ENCODE assay signal across 9 mouse cellular contexts in the genomic region with DNA sequence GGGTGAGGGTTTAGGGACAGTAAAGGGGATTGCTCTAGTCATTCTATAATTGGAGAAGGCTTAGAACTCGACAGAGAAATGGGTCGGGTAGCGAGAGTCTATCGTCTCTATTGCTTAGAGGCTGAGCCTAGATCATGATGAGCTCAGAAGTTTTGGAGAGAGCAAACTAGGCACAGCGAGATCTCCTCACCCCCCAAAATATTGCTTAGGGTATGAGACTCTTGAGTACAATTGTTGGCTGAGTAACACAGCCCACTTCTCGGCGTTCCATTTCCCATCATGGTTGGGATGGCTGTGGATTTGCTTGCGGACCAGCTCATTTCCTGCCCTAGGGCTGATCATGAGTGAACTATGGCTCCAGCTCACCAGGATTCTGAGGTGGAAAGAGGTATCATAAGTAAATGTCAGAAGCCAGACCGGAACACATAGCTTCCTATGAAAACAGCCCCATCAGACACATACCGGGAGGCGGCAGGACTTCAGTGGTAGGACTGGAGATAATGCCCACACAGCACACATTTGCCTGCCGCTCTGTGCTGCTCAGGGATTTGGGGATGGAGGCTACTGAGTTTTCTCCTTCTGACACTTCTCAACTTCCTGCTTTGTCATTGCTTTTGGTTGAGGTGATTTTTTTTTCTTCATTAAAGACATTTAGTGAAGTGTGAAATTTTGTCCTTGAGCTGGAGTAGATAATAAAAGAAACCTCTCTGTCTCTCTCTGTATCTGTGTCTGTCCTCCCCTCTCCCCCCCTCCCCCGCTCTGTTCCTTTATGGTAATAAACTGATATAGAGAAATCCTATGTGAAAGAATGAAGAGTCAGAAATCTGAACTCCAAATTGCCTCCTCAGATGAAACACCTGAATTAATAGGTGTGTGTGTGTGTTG. TPM values are rescaled to one million over a fixed set of nuclear protein-coding genes. Genes with fewer than 3 reads are reported as not detected.
DNase-seq lines count a peak whose midpoint lies in the region; ATAC-seq and TF ChIP-seq lines count a peak whose summit lies in the region.
"Had no signal": no experiment of that assay in that cellular context is flagged by ENCODE, and none has a peak within 500 bp of the region (broad histone marks: within the 10 kb centered on the region; RNA-seq: fewer than 3 reads in every experiment).

No protein-coding gene starts in this region.

- H3K4me1 ChIP-seq in heart, adult 2 months (ENCODE audit: control insufficient read depth, insufficient read depth, low read length): peaks cover 4% of the 10 kb centered on the region
- peaks cover 13% of the 10 kb centered on the region for H3K4me1 ChIP-seq in embryonic facial prominence, embryonic 15.5 days
- peaks cover 19% of the 10 kb centered on the region for H3K4me1 ChIP-seq in limb, embryonic 10.5 days
- H3K4me1 ChIP-seq in neural tube, embryonic 14.5 days (ENCODE audit: control insufficient read depth, insufficient read depth, low read length): peaks cover 12% of the 10 kb centered on the region

- no peaks in the 10 kb centered on the region for H3K27me3 ChIP-seq in heart, adult 2 months (ENCODE audit: control insufficient read depth, insufficient read depth, low read length)
- no peaks in the 10 kb centered on the region for H3K27me3 ChIP-seq in C2C12 (ENCODE audit: control insufficient read depth, insufficient read depth, insufficient read length)
- peaks cover 8% of the 10 kb centered on the region; the same call in 1 of the 2 replicates for H3K27me3 ChIP-seq in embryonic facial prominence, embryonic 15.5 days
- peaks cover 41% of the 10 kb centered on the region for H3K27me3 ChIP-seq in limb, embryonic 10.5 days (ENCODE audit: low read depth, poor library complexity, severe bottlenecking)
- H3K27me3 ChIP-seq in neural tube, embryonic 14.5 days (ENCODE audit: control insufficient read depth, insufficient read depth, low read length): no peaks in the 10 kb centered on the region

- no peak for DNase-seq in heart, adult 2 months
- no peak for DNase-seq in heart, adult 9 months (ENCODE audit: low spot score in 2 of 2)
- no peak for DNase-seq in limb, embryonic 10.5 days (ENCODE audit: low spot score)
- no peak for DNase-seq in right cerebral cortex, postnatal 4 days
- no peak for DNase-seq in right cerebral cortex, postnatal 14 days

- H3K79me3 ChIP-seq in C2C12 (ENCODE audit: low read depth): peaks cover 28% of the 10 kb centered on the region

- no peak for TF ChIP-seq EP300 in heart, adult 2 months (IDR thresholded peaks at IDR 0.05; ENCODE audit: insufficient read depth, low read depth, low read length)

- H3K9me3 ChIP-seq in embryonic facial prominence, embryonic 15.5 days (replicated peaks): no peaks in the 10 kb centered on the region
- H3K9me3 ChIP-seq in limb, embryonic 10.5 days (replicated peaks): no peaks in the 10 kb centered on the region
- no peaks in the 10 kb centered on the region for H3K9me3 ChIP-seq in neural tube, embryonic 14.5 days (ENCODE audit: control insufficient read depth, low read length)

- ATAC-seq in embryonic facial prominence, embryonic 15.5 days (ENCODE audit: insufficient number of reproducible peaks, low FRiP score, low TSS enrichment, low read depth): 0 out of 2 replicates have a peak, but pooled peaks have one; percentile 12
- no peak; the same call in 1 of the 2 replicates for ATAC-seq in neural tube, embryonic 14.5 days (ENCODE audit: low read depth)

- H3K36me3 ChIP-seq in heart, adult 2 months (ENCODE audit: control insufficient read depth, insufficient read depth, low read length): no peaks in the 10 kb centered on the region
- H3K36me3 ChIP-seq in C2C12 (ENCODE audit: control insufficient read depth, insufficient read depth): peaks cover 15% of the 10 kb centered on the region
- H3K36me3 ChIP-seq in embryonic facial prominence, embryonic 15.5 days: peaks cover 7% of the 10 kb centered on the region; the same call in 1 of the 2 replicates
- H3K36me3 ChIP-seq in limb, embryonic 10.5 days: peaks cover 14% of the 10 kb centered on the region
- H3K36me3 ChIP-seq in neural tube, embryonic 14.5 days (ENCODE audit: control insufficient read depth, insufficient read depth, low read length): peaks cover 6% of the 10 kb centered on the region; the same call in 1 of the 2 replicates

- H3K4me3 ChIP-seq in heart, adult 2 months: peak overlapping the region; percentile 62
- peak overlapping the region; percentile 90 for H3K4me3 ChIP-seq in C2C12 (ENCODE audit: insufficient read depth, poor library complexity, severe bottlenecking)
- H3K4me3 ChIP-seq in embryonic facial prominence, embryonic 15.5 days (replicated peaks): peak overlapping the region; percentile 84
- H3K4me3 ChIP-seq in limb, embryonic 10.5 days: peak overlapping the region; percentile 70
- H3K4me3 ChIP-seq in neural tube, embryonic 14.5 days (ENCODE audit: low read depth, low read length): peak overlapping the region; percentile 56

- peak overlapping the region; percentile 100 for H3K27ac ChIP-seq in heart, adult 2 months
- no peak overlapping the region for H3K27ac ChIP-seq in embryonic facial prominence, embryonic 15.5 days (replicated peaks)
- H3K27ac ChIP-seq in limb, embryonic 10.5 days: peak overlapping the region; percentile 98
- H3K27ac ChIP-seq in neural tube, embryonic 14.5 days (ENCODE audit: low read depth, low read length): peak overlapping the region; percentile 86

- TF ChIP-seq CTCF in heart, adult 2 months (IDR thresholded peaks at IDR 0.05): no peak
- TF ChIP-seq CTCF in C2C12 (IDR thresholded peaks at IDR 0.05; ENCODE audit: control insufficient read depth, insufficient read depth, insufficient read length): no peak

- no peak for TF ChIP-seq POLR2A in heart, adult 2 months (IDR thresholded peaks at IDR 0.05; ENCODE audit: insufficient read depth, low read depth, low read length)

- peak overlapping the region; percentile 66 for H3K4me2 ChIP-seq in embryonic facial prominence, embryonic 15.5 days (replicated peaks)
- H3K4me2 ChIP-seq in neural tube, embryonic 14.5 days (ENCODE audit: low read depth, low read length): peak overlapping the region; percentile 75

- H3K9ac ChIP-seq in heart, adult 2 months (ENCODE audit: low read depth, low read length): peak overlapping the region; percentile 23; the same call in 1 of the 2 replicates
- peak overlapping the region; percentile 90; the same call in 1 of the 2 replicates for H3K9ac ChIP-seq in embryonic facial prominence, embryonic 15.5 days
- peak overlapping the region; percentile 72 for H3K9ac ChIP-seq in neural tube, embryonic 14.5 days (replicated peaks; ENCODE audit: low read depth, low read length)

- intact Hi-C loops in heart, adult 2 months (cut with DNase I): no loop called here

- WGBS in heart, adult 2 months: 9% methylated on average over 13 of the region's 13 CpGs
- WGBS in embryonic facial prominence, embryonic 15.5 days: 16% methylated on average over 13 of the region's 13 CpGs
- WGBS in limb, embryonic 10.5 days: 21% methylated on average over 13 of the region's 13 CpGs
- 17% methylated on average over 13 of the region's 13 CpGs for WGBS in neural tube, embryonic 14.5 days

- peak overlapping the region; percentile 26 for H3ac ChIP-seq in C2C12 (ENCODE audit: control insufficient read depth, insufficient read length, low read depth)

- no peaks in the 10 kb centered on the region for H3K79me2 ChIP-seq in heart, adult 2 months (replicated peaks; ENCODE audit: control insufficient read depth, insufficient read depth, low read length)
- H3K79me2 ChIP-seq in C2C12 (ENCODE audit: control insufficient read depth, insufficient read depth): peaks cover 43% of the 10 kb centered on the region

TF ChIP-seq in C2C12, 6 proteins besides CTCF, POLR2A, EP300 and RAD21:
- no peak for TF ChIP-seq MAX (IDR thresholded peaks at IDR 0.05)
- TF ChIP-seq CEBPB (IDR thresholded peaks at IDR 0.05; ENCODE audit: low read depth): no peak
- TF ChIP-seq FOSL1 (IDR thresholded peaks at IDR 0.05; ENCODE audit: insufficient read depth, low read length, poor library complexity, severe bottlenecking): no peak

RNA-seq across cellular contexts. Expression of a gene that starts 0.6 kb away (rescaled TPM):
- not detected for total RNA-seq in heart, adult 2 months (2021)
- 0.18 and 0.20 TPM in 2 replicates for polyA plus RNA-seq in heart, adult 2 months (2012; rRNA removed)
- polyA plus RNA-seq in C2C12 (2012; fragmentation: generic; extraction: Trizol): 0.59 TPM
- polyA plus RNA-seq in embryonic facial prominence, embryonic 15.5 days (2015; fragmentation: Nextera tagmentation; extraction: Ambion mirVana): 2.0 and 5.5 TPM in 2 replicates
- 1.3 and 1.5 TPM in 2 replicates for polyA plus RNA-seq in limb, embryonic 10.5 days (2016; fragmentation: Nextera tagmentation; extraction: Ambion mirVana)
- 2.1 and 2.4 TPM in 2 replicates for polyA plus RNA-seq in neural tube, embryonic 14.5 days (2014; fragmentation: Nextera tagmentation; extraction: Ambion mirVana)

RNA-seq across cellular contexts. Expression of a gene that starts 0.8 kb away (rescaled TPM):
- total RNA-seq in heart, adult 2 months (2021): 10 to 100 TPM; 36.0 to 37.4 TPM
- polyA plus RNA-seq in heart, adult 2 months (2012; rRNA removed): 44.9 and 62.6 TPM in 2 replicates
- polyA plus RNA-seq in C2C12 (2012; fragmentation: generic; extraction: Trizol): 190 TPM
- polyA plus RNA-seq in embryonic facial prominence, embryonic 15.5 days (2015; fragmentation: Nextera tagmentation; extraction: Ambion mirVana): 154 and 167 TPM in 2 replicates
- polyA plus RNA-seq in limb, embryonic 10.5 days (2016; fragmentation: Nextera tagmentation; extraction: Ambion mirVana): 360 and 374 TPM in 2 replicates
- polyA plus RNA-seq in neural tube, embryonic 14.5 days (2014; fragmentation: Nextera tagmentation; extraction: Ambion mirVana): 113 and 135 TPM in 2 replicates

RNA-seq across cellular contexts. Expression of a gene that starts 3.4 kb away (rescaled TPM):
- not detected for total RNA-seq in heart, adult 2 months (2021)
- polyA plus RNA-seq in heart, adult 2 months (2012; rRNA removed): not detected in 2 replicates
- polyA plus RNA-seq in C2C12 (2012; fragmentation: generic; extraction: Trizol): 0.05 TPM
- polyA plus RNA-seq in embryonic facial prominence, embryonic 15.5 days (2015; fragmentation: Nextera tagmentation; extraction: Ambion mirVana): not detected in 2 replicates
- polyA plus RNA-seq in limb, embryonic 10.5 days (2016; fragmentation: Nextera tagmentation; extraction: Ambion mirVana): not detected in 2 replicates
- polyA plus RNA-seq in neural tube, embryonic 14.5 days (2014; fragmentation: Nextera tagmentation; extraction: Ambion mirVana): 0.17 TPM in 1 of 2 replicates, not detected in the other
- polyA plus RNA-seq: large intestine, adult 2 months had no signal

RNA-seq across cellular contexts. Expression of a gene that starts 19.2 kb away (rescaled TPM):
- total RNA-seq in heart, adult 2 months (2021): under 1 TPM; 0.08 to 0.30 TPM
- polyA plus RNA-seq in heart, adult 2 months (2012; rRNA removed): 0.18 TPM in 2 replicates
- polyA plus RNA-seq in C2C12 (2012; fragmentation: generic; extraction: Trizol): 0.02 TPM
- polyA plus RNA-seq in embryonic facial prominence, embryonic 15.5 days (2015; fragmentation: Nextera tagmentation; extraction: Ambion mirVana): 0.39 and 0.51 TPM in 2 replicates
- 0.16 TPM in 1 of 2 replicates, not detected in the other for polyA plus RNA-seq in limb, embryonic 10.5 days (2016; fragmentation: Nextera tagmentation; extraction: Ambion mirVana)
- 0.17 and 0.88 TPM in 2 replicates for polyA plus RNA-seq in neural tube, embryonic 14.5 days (2014; fragmentation: Nextera tagmentation; extraction: Ambion mirVana)

RNA-seq across cellular contexts. Expression of a gene that starts 43.4 kb away (rescaled TPM):
- total RNA-seq in heart, adult 2 months (2021): under 1 TPM; 0.10 to 0.32 TPM
- polyA plus RNA-seq in heart, adult 2 months (2012; rRNA removed): 0.18 and 0.32 TPM in 2 replicates
- 44.9 TPM for polyA plus RNA-seq in C2C12 (2012; fragmentation: generic; extraction: Trizol)
- 8.0 and 8.8 TPM in 2 replicates for polyA plus RNA-seq in embryonic facial prominence, embryonic 15.5 days (2015; fragmentation: Nextera tagmentation; extraction: Ambion mirVana)
- 16.1 and 18.4 TPM in 2 replicates for polyA plus RNA-seq in limb, embryonic 10.5 days (2016; fragmentation: Nextera tagmentation; extraction: Ambion mirVana)
- polyA plus RNA-seq in neural tube, embryonic 14.5 days (2014; fragmentation: Nextera tagmentation; extraction: Ambion mirVana): 0.84 and 0.88 TPM in 2 replicates

Comparison
In these comparisons a context has a peak if more than half of its experiments do, and no peak if none do; other contexts are left out.
1. H3K9ac ChIP-seq: peak in every context shown above with its lines; median percentile 90 in embryonic facial prominence, embryonic 15.5 days; 72 in neural tube, embryonic 14.5 days; 23 in heart, adult 2 months.